Mouse (Mus musculus) heart, postnatal 0 days (tissue): ENCODE results near the gene Cfap77.

Experiments
- CTCF ChIP-seq: IDR thresholded peaks from 2 replicates; pipeline ENCODE4 v1.5.1; 2016; ENCODE audit warnings: antibody characterized with exemption, control low read depth, low read depth
- EP300 ChIP-seq: IDR thresholded peaks from 2 replicates; pipeline ENCODE4 v1.6.1; 2016; ENCODE audit warnings: antibody characterized with exemption, low read depth

GRCm38 (mm10) chr2:28978461-28978860, 76.4 kb downstream of the Cfap77 start:
- no peak for TF ChIP-seq EP300
- no peak for TF ChIP-seq CTCF
